Mouse (Mus musculus) thymus, postnatal 36 days (tissue): Measurements from ENCODE around the gene Mag.
"Not testable (repeated sequence)": the region's sequence is repeated elsewhere in the genome, so short reads cannot be mapped to it uniquely, and the experiment has no call there.

ENCODE experiments used
- DNase-seq, 2 experiments: peaks; one replicate each; pipeline ENCODE4 v3.0.0; 2022; ENCODE audit warnings: mixed read lengths in 2 of 2

The Mag gene

DNA sequence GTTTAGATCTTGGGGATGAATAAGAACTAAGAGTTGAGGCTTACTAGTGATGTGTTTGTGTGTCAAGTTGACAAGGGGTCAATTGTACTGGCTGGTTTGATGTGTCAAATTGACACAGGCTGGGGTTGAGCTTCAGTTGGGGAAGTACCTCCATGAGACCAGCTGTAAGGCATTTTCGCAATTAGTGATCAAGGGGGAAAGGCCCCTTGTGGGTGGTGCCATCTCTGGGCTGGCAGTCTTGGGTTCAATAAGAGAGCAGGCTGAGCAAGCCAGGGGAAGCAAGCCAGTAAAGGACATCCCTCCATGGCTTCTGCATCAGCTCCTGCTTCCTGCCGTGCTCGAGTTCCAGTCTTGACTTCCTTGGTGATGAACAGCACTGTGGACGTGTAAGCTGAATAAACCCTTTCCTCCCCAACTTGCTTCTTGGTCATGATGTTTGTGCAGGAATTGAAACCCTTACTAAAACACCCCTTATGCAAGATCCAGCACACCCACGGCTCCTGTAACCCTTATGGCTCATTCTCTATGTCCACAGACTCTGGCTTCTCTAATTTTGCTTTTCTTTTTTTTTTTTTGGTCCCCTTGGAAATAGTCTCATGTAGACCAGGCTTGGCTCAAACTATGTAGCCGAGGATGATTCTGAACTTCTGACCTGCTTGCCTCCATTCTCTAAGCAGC, 20.9 kb upstream of the Mag start:
- DNase-seq = not testable (repeated sequence)

DNA sequence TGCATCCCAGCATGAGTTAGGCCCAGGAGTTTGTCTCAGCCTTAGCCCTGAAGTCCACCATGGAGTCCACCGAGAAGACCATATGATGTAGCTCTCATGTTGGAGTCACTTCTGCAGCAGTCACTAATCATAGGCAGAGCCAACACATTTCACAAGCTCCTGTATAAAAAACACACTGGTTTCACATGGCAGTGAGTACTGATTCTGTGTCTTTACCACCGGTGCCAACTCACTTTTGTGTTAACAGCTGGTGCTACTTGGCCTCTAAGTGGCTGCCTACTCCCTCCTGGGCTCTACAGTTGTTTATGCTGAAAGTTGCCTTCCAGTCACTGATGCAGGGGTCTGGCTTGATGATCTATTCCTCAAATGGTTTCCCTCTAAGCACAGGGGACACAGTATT, 9.9 kb upstream of the Mag start, which contains the start of gene Hamp2:
Hamp2 (minus strand) TSS at position 101 of the 400 bp plus-strand sequence.
- not testable (repeated sequence) for DNase-seq

DNA sequence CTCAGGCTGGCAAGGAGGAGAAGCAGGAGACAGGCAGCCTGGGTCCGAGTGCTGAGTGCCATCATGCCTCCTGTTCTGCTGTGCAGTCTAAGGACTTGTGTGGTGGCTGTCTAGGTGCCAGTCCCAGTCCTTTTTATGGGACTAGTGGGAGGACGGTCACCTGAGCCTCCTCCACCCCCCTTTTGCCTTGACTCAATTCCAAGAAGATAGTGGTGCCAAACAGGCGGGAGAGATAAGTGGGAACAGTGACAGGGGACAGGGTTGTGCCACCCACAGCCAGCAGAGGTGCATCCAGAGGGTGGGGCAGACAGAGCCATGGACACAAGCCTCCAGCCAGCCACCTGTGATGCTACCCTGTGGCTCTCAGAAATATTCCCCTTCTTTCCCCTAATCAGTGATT, 9.4 kb upstream of the Mag start:
- DNase-seq = no peak

DNA sequence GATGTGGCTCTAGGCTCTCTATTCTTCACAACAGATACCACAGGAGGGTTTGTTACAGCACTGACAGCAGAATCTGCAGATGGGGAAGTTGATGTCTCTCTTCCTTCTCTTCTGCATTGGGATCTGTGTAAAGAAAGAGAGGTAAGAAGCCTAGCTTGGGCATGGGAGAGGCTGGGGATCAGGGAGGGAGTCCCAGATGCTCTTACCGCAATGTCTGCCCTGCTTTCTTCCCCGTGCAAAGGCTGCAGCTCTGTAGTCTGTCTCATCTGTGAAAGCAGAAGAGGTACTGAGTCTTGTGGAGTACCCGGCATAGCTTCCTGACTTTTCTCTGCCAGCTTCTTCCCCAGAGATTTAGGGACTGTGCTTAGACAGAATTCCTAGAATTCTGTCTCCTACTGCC, 7.8 kb upstream of the Mag start:
- DNase-seq = not testable (repeated sequence)

DNA sequence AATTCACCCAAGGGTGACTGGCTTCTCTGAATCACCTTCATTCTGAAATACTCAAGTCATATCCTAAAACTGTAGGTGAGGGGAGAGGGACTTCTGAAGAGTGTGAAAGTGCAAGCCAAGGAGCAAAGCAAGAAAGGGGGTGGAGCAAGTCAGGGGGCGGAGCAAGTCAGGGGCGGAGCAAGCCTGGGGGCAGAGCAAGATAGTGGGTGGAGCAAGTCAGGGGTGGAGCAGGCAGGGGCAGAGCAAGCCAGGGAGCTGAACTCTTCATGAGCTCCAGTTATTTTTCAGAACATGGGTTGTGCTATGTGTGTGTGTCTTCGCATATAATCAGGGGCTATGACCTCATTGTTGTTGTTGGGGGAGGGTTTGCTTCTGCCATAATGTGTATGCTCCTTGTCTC, 5.5 kb upstream of the Mag start:
- peak in 1 of 2 experiments; percentile 19 for DNase-seq

DNA sequence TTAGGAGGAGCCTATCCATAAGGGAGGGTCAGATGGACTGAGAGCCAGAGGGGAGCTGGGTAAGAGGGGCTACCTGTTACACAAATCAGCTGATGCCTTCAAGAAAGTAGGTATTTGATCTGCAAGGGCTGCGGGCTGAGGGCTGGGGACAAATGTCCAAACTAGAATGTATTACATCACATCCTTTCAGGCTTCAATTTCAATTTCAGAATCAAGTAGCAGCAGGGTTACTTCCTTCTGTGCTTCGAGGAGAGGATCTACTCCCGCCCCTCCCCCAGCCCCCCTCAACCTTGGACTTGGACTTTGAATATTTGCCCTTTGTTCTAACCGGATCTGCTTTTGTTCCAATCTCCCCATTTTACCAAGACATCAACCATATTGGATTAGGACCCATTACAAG, 2.5 kb upstream of the Mag start:
- no peak for DNase-seq

DNA sequence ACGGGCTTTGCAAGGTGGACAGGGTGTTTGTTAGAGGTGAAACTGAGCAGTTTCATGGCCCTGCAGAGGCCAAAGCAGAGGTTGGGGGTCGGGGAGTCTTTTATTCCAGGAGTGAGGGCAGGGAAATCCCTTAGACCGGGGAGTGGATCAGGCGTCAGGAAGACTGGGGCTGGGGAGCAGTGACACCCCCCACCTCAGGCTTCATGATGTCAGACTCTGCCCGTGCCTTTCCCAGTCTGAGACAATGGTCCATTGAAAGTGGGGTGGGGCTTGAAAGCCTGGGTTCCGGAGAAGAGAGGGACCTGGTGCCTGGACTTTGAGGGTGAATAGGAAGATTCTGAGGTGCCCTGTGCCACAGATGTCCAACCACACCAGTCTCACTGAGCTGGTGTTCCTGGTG, 2.0 kb upstream of the Mag start:
- no peak for DNase-seq

DNA sequence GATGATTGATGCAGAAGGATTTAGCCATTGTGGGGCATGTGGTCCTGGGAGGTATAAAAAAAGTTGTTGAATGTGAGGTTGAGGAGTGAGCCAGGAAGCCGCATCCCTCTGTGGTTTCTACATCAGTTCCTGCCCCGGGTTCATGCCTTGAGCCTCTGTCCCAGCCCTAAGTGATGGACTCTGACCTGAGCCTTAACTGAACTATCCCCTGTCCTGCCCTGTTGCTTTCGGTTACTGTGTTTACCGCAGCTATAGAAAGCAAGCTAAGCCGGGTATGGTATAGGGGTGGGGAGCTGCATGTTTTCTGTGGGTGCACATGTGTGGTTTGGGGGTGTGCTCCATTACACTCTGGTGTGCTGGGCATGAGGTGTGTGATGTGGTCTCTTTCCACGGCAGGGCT, 4.9 kb downstream of the Mag start:
- DNase-seq = no peak

DNA sequence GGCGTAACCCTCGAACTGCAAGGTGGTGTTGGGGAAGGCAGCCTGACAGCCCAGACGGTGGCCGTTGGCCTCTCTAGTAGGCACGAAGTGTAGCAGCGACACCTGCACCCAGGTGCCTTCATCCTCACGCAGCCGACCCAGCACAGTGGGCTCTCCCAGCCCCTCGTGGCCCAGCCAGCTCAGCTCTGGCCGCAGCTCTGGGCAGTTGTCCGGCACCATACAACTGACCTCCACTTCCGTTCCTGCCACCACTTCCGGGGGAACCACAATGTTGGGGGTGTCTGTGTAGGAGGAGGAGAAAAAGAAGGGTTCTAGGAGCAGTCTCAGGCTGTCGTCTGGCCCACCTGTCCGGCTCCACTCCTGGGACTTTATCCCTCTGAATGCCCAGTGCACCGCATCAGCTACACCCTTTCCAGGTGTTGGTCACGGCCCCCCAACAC, 5.7 kb downstream of the Mag start:
- no peak for DNase-seq

DNA sequence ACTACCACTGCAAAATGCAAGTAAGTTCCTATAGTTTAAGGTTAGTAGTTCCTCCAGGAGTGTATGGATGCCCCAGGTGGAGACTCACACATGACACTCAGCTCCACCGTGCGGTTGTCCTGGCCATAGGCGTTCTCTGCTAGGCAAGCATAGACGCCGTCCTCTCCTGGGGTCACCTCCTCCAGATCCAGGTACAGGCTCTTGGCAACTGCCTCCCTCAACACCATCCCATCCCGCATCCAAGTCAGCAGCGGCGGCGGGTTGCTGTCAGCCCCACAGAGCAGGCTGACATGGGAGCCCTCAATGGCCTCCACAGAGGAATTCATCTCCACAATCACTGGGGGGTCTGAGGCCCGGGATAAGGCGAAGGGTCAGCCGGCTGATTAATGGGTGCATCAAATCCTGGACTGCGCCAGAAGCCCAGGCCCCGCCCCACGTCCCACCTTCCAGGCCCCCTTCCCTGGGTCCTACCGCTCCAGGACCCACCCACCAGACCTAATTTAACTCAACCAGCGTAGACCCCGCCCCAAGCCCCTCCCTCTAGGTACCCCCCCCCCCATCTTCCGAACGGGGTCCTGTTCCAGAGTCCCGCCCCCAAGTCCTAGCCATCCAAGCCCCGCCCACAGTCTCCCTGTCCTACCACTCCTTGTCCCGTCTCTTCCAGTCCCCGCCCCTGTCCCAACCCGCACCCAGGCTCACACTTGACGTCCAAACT, 6.2 kb downstream of the Mag start:
- DNase-seq = no peak

DNA sequence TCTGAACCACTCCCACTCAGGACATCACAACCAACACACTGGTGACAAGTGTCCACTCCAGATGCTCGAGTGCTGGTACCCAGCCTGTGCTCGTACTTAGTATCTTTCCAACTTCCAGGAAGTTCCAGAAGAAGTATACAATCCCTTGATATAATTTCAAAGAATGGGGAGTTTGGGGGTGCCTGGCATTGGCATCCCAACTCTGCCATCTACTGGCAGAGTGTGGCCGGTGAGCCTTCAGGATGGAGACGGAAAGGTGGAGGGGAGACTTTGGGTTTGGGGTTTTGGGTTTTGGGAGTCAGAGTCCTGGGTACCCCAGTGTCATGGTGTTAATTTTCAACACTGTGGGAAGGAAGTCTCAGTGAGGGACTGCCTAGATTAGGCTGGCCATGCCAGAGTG, 10.6 kb downstream of the Mag start:
- DNase-seq = no peak

DNA sequence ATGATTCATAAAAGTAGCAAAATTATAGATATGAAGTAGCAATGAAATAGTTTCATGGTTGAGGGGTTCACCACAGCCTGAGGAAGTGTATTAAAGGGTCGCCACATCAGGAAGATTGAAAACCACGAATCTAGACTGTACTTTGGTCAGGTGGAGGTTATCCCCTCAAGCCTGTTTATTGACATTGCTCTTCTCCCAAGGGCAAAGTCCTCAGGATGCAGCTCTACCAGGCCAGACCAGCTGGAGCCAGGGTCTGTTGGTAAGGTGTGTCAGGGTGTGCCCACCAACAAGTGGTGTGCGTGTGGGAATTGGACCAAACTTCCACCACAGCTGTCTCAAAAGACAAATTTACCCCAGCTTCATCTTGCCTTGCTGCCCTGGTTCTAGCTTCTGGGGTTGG, 19.5 kb downstream of the Mag start:
- DNase-seq = no peak

DNA sequence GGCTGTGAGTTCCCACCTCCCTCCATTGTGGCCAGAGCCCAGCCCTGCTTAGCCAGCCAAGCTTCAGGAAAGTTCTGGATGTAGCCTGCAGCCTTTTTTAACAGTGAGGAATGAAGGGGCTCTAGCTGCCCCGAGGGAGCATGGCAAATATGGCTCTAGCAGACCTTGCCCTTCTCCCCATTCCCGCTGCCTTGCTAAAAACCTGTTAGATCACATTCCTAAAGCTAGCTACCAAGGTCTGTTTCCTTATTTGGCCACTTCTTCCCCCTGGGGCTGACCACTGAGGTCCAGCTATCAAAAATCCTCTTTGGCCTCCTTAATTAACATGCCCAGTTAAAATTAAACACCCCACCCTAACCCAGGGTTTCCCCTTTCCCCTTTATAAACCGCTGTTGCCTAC, 22.2 kb downstream of the Mag start:
- DNase-seq = no peak

DNA sequence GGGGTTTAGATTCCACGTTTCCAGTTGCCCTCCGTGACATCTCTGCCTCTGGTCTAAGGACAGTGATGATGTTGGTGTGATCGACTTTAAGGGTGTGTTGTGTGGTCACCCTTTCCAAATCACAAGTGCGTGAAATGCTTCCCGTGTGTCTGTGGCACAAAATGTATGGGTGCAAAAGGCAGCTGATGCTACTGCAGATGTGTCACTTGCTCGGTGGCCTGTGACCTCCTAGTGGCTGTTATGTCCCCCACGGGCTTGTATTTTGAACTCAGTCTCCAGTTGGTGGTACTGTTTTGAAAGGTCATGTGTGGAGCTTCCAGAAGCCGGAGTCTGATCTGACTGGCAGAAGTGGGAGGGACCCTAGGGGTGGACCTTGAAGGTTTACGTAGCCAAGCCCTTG, 22.9 kb downstream of the Mag start:
- no peak for DNase-seq

DNA sequence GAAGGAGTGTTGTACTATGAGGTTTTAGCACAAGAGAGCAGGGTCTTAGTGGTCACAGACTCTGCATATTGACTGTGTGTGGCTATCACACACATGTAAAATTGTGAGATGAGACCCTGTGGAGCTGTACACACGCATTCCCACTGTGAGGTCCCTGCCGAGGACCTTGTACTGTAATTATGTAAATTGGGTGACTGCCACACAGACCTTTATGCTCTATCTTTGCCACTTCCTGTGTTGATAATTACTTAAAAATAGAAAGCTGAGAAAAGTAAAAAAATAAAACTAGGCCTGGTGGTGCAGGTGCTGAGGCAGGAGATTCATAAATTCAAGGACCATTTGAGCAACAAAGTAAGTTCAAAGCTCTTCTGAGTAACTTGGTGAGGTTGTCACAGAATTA, 24.0 kb downstream of the Mag start:
- DNase-seq = no peak

DNA sequence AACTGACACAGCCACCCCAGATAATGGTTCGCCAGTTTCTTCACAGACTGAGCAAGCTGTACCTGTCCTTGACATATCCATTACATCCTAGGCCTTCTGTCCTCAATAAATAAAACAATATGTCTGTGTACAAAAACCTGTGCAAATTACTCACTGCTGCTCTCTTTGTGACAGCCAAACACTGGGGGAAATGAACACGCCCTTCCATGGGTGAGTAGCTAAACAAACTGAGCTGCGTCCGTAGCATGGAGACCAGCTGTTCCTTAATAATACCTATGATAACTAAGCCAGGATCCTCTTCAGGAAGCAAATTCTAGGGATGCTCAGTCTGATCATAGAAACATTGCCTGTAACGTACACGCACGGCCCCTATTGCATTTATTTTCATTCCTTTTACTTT, 25.9 kb downstream of the Mag start:
- DNase-seq = no peak

DNA sequence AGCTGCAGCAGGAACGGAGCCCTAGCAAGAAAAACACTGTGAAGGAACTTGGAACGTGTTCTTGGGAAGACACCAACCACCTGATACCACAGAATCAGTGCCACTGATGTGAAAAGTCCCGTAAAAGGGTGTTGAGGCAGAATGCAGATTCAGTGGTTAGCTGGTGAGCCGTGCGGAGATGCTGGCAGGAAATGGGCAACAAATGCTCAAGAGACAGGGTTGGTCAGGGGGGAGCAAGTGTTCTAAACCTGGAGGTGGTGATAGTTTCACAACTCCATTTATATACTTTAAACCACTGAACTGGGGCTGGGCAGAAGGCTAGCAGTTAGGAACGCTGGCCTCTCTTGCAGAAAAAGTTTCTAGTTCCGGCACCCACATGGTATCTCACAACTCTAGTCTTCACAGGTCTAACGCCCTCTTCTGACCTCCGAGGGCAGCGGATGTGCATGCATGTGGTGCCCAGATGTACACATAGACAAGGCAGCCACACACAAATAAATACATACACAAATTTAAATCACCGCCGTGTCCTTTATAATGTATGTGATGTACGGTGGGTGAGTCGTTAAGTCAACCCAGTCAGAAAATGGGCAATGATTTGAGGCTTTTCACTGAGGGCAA, 27.0 kb downstream of the Mag start:
- no peak for DNase-seq

DNA sequence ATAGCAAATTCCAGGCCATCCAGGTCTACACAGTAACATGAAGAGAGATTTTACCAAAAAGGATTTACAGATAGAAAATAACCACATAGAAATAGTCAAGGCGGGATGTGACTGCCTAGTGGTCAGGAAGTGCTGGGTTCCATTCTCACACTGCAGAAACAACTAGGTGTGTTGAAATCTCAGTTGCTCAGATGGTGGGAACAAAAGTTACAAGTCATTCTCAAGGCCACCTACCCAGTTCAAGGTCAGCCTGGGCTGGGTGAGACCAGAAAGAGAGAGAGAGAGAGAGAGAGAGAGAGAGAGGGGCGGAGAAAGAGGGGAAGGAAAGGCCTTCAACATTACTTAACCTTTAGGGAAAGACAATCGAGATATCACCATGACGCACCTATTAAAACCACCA, 27.8 kb downstream of the Mag start:
- DNase-seq = no peak

DNA sequence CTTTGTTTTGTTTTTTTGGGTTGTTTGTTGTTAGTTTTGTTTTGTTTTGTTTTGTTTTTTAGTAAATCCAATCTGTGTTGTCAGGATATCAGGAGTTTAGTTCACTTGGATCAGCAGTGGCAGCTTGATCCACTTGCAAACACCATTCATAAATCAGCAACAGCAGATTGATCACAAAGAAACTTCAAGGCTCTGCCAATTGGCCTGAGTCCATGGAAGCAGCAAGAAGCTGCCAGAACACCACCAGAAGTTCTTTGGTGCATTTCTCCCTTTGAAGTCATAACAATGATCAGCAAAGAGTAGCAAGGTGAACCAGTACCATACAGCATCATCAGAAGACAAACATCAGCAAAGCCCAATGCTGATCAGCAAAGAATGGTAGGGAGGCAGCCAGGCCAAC, 30.6 kb downstream of the Mag start:
- DNase-seq = no peak

DNA sequence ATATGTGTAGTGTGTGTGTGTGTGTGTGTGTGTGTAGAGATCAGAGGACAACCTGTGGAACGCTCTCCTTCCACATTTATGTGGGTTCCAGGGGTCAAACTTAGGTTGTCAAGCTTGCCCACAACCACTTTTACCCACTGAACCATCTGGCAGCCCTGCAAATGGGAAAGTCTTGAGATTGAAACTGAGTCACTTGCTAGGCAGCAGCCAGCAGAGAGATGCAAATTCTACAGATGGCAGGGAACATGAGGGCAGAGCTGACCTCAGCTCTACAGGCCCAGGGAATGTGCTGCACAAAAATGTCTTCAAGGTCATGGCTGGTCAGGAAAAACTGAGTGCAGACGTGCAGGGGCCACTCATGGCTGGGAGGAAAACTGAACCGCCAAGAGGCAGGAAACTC, 33.3 kb downstream of the Mag start:
- no peak for DNase-seq

DNA sequence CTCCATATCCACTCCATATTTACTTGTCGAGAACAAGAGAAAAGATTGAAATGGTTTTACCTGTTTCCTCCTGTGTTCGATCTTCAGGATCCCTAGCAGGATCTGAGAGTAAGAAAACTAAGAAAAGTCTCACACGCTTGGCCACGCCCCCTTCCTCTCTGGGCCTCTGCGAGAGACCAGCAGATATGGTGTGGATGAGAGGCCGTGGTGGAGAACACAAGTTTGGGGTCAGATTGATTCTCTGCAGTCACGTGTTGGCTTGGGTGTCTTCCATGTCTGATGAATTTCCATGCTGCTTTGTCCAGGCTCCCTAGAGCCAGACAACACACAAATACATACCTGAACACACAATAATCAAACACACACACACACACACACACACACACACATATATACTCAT, 34.5 kb downstream of the Mag start, which contains the start of gene Cd22:
Cd22 (minus strand) TSS at position 167 of the 400 bp plus-strand sequence.
- no peak for DNase-seq

DNA sequence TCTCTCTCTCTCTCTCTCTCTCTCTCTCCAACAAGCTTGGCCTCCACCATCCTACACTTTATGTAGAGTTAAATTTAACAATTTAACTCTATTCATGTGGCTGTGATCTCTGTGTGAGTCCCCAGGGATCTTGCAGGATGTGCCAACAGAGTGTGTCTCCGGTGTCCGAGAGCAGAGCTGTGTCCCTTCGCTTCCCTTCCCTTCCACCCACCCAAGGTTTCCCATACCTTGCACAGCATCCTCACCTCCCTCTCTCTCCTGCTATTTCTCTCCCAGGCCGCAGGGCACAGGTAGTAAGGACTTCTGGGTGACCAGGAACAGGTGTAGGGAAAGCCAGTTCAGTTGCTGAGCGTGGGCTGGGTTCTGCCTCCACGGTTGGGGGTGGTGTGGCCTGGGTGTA, 35.7 kb downstream of the Mag start:
- DNase-seq = no peak

DNA sequence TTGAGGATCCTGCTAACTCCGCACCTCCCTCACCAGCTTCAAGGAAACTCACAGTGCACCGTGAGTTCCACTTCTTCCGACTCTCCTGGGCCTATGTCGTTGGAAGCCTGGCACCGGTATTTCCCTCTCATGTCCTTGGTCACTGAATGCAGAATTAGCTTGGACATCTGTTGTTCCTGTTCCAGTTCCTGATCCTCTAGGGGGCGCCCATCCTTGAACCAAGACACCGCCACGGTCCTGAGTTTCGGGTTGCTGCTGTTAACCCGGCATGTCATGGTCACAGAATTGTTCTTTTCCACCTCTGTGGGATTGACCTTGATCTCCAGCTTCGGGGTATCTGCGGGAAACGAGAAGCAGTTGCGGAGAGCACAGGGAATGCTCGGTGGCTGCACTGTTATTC, 41.6 kb downstream of the Mag start:
- DNase-seq = peak; percentile 45 to 53

DNA sequence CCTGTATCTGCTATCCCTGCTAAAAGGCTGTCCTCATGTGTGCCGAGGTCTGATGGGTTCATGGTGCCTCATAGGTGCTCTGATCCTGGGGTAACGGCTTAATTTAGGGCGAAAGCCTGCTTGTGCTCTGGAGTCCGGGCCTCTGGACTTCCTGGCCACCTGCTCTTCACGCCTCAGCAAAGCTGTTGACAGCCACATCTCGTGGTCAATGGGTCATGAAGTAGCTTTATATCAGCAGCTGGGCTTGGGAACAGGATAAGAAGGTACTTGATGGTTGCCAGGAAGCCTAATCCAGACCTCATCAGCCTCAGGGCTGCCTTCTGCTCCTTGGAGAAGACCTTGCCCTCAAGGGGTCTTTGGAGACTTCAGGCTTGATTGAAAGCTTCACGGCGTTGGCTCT, 51.3 kb downstream of the Mag start:
- no peak for DNase-seq
